ENCODE assay signal across 8 mouse cellular contexts in the genomic region with DNA sequence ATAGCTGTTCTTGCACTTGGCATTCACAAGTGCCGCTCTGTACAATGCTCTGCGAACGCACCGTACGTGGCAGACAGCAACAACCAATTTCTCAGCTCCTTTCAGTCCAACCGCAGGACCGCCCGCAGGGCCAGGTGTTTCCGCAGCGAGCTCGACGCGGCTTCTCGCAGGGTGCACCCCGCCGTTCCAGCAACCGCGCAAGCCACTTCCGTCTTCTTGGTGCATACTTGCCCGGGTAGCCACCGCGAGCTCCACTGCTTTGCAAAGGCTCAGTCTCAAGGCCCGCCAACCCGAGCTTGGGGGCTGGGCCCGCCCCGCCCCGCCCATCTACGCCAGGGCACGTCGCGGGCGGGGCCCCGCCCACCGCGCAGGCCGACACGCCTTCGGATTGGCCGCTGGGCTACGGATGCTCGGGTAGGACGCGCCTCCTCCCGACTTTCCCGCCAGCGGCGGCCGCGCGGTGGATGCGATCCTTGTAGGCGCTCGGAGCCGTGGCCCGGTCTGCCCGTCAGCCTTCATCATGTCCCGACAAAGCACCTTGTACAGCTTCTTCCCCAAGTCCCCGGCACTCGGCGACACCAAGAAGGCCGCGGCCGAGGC. TPM values are rescaled to one million over a fixed set of nuclear protein-coding genes. Genes with fewer than 3 reads are reported as not detected.
DNase-seq lines count a peak whose midpoint lies in the region; ATAC-seq and TF ChIP-seq lines count a peak whose summit lies in the region.

Gene Msh6 (plus strand): TSS at position 434 of the 600 bp plus-strand sequence.

- peak within 1 kb of the TSS; percentile 78 for H3K27ac ChIP-seq in forebrain, embryonic 11.5 days (ENCODE audit: low read depth, low read length)
- H3K27ac ChIP-seq in heart, postnatal 0 days (ENCODE audit: low read depth): peak within 1 kb of the TSS; percentile 73
- peak within 1 kb of the TSS; percentile 83 for H3K27ac ChIP-seq in liver, embryonic 16.5 days (ENCODE audit: low read length)
- peak within 1 kb of the TSS; percentile 85 for H3K27ac ChIP-seq in neural tube, embryonic 13.5 days (replicated peaks)
- H3K27ac ChIP-seq in testis, adult 2 months (ENCODE audit: control insufficient read depth, insufficient read depth, low read depth, low read length): peak within 1 kb of the TSS; percentile 85

- H3K4me2 ChIP-seq in forebrain, embryonic 11.5 days (ENCODE audit: low read depth, low read length, severe bottlenecking): peak within 1 kb of the TSS; percentile 68
- peak within 1 kb of the TSS; percentile 91 for H3K4me2 ChIP-seq in heart, postnatal 0 days (ENCODE audit: low read depth, low read length)
- H3K4me2 ChIP-seq in liver, embryonic 16.5 days (ENCODE audit: low read depth, low read length): peak within 1 kb of the TSS; percentile 95
- H3K4me2 ChIP-seq in neural tube, embryonic 13.5 days: peak within 1 kb of the TSS; percentile 89

- no peaks in the 10 kb centered on the region; the same call in 1 of the 2 replicates for H3K4me1 ChIP-seq in forebrain, embryonic 11.5 days (replicated peaks; ENCODE audit: control insufficient read depth, insufficient read depth, low read length)
- peaks cover 15% of the 10 kb centered on the region for H3K4me1 ChIP-seq in heart, postnatal 0 days (ENCODE audit: control insufficient read depth, insufficient read depth)
- peaks cover 22% of the 10 kb centered on the region for H3K4me1 ChIP-seq in liver, embryonic 16.5 days (ENCODE audit: control insufficient read depth, low read depth, low read length)
- peaks cover 17% of the 10 kb centered on the region for H3K4me1 ChIP-seq in neural tube, embryonic 13.5 days (replicated peaks)
- peaks cover 7% of the 10 kb centered on the region for H3K4me1 ChIP-seq in testis, adult 2 months (ENCODE audit: control insufficient read depth, insufficient read depth, low read length)

- TF ChIP-seq EP300 in heart, postnatal 0 days (IDR thresholded peaks at IDR 0.05; ENCODE audit: low read depth): no peak

- H3K4me3 ChIP-seq in forebrain, embryonic 11.5 days (ENCODE audit: low read depth, low read length): peak within 1 kb of the TSS; percentile 95
- peak within 1 kb of the TSS; percentile 84 for H3K4me3 ChIP-seq in heart, postnatal 0 days (ENCODE audit: low read depth, low read length)
- peak within 1 kb of the TSS; percentile 97 for H3K4me3 ChIP-seq in liver, embryonic 16.5 days (ENCODE audit: low read depth, low read length)
- H3K4me3 ChIP-seq in neural tube, embryonic 13.5 days: peak within 1 kb of the TSS; percentile 74
- peak within 1 kb of the TSS; percentile 90 for H3K4me3 ChIP-seq in testis, adult 2 months (ENCODE audit: control insufficient read depth, low read depth, low read length)

- peak; percentile 91 for DNase-seq in CD8-positive naive resting alpha-beta T cell, adult 2 months (ENCODE audit: low read depth in 2 of 2, low spot score in 2 of 2)
- DNase-seq in c-Kit-positive CD71-negative TER-119-negative erythroid progenitor cells, embryonic 14.5 days (ENCODE audit: low read depth): peak; percentile 88
- DNase-seq in forebrain, embryonic 11.5 days (ENCODE audit: low spot score): peak; percentile 97
- peak; percentile 92 for DNase-seq in heart, postnatal 0 days (ENCODE audit: low spot score)
- peak; percentile 91 to 96 for DNase-seq in kidney, postnatal 4 days

- peak; percentile 87 for TF ChIP-seq POLR2A in testis, adult 2 months (IDR thresholded peaks at IDR 0.05; ENCODE audit: control insufficient read depth, low read depth, low read length)

- peak; percentile 98 for ATAC-seq in forebrain, embryonic 11.5 days (replicated peaks; ENCODE audit: low FRiP score)
- peak; percentile 98 for ATAC-seq in heart, postnatal 0 days (ENCODE audit: insufficient read depth, low read depth)
- peak; percentile 96 for ATAC-seq in liver, embryonic 16.5 days (ENCODE audit: low read depth)
- peak; percentile 98 for ATAC-seq in neural tube, embryonic 13.5 days (ENCODE audit: low read depth)

- peak within 1 kb of the TSS; percentile 95 for H3K9ac ChIP-seq in forebrain, embryonic 11.5 days (ENCODE audit: low read length)
- peak within 1 kb of the TSS; percentile 71 for H3K9ac ChIP-seq in heart, postnatal 0 days (replicated peaks; ENCODE audit: low read depth, low read length)
- H3K9ac ChIP-seq in liver, embryonic 16.5 days (ENCODE audit: low read depth, low read length): peak within 1 kb of the TSS; percentile 86
- peak within 1 kb of the TSS; percentile 89 for H3K9ac ChIP-seq in neural tube, embryonic 13.5 days

- H3K36me3 ChIP-seq in forebrain, embryonic 11.5 days (ENCODE audit: control insufficient read depth, insufficient read depth, low read length): no peaks in the 10 kb centered on the region
- H3K36me3 ChIP-seq in heart, postnatal 0 days (replicated peaks; ENCODE audit: control insufficient read depth, insufficient read depth, low read length): 0 out of 2 replicates have a peak, but pooled peaks cover 3% of the 10 kb centered on the region
- H3K36me3 ChIP-seq in liver, embryonic 16.5 days (ENCODE audit: control insufficient read depth, insufficient read depth): peaks cover 3% of the 10 kb centered on the region; the same call in 1 of the 2 replicates
- H3K36me3 ChIP-seq in neural tube, embryonic 13.5 days: peaks cover 10% of the 10 kb centered on the region; the same call in 1 of the 2 replicates
- no peaks in the 10 kb centered on the region for H3K36me3 ChIP-seq in testis, adult 2 months (ENCODE audit: control insufficient read depth, insufficient read depth, low read length)

- TF ChIP-seq CTCF in heart, postnatal 0 days (IDR thresholded peaks at IDR 0.05; ENCODE audit: low read depth): no peak
- no peak for TF ChIP-seq CTCF in testis, adult 2 months (IDR thresholded peaks at IDR 0.05; ENCODE audit: control insufficient read depth, insufficient read depth, insufficient replicate concordance, low read depth, low read length)

- WGBS in forebrain, embryonic 11.5 days: under 1% methylated on average over 55 of the region's 63 CpGs
- WGBS in heart, postnatal 0 days: under 1% methylated on average over 58 of the region's 63 CpGs
- WGBS in liver, embryonic 16.5 days (ENCODE audit: insufficient replicate concordance): under 1% methylated on average over 63 of the region's 63 CpGs
- WGBS in neural tube, embryonic 13.5 days: under 1% methylated on average over 63 of the region's 63 CpGs

- no peaks in the 10 kb centered on the region for H3K27me3 ChIP-seq in forebrain, embryonic 11.5 days (ENCODE audit: control insufficient read depth, insufficient read depth, low read length)
- no peaks in the 10 kb centered on the region for H3K27me3 ChIP-seq in heart, postnatal 0 days (ENCODE audit: control insufficient read depth, insufficient read depth, low read length)
- H3K27me3 ChIP-seq in liver, embryonic 16.5 days (ENCODE audit: control insufficient read depth, insufficient read depth, low read depth, low read length): no peaks in the 10 kb centered on the region
- H3K27me3 ChIP-seq in neural tube, embryonic 13.5 days: no peaks in the 10 kb centered on the region; the same call in 1 of the 2 replicates
- no peaks in the 10 kb centered on the region for H3K27me3 ChIP-seq in testis, adult 2 months (ENCODE audit: control insufficient read depth, insufficient read depth, low read length)

- H3K9me3 ChIP-seq in forebrain, embryonic 11.5 days (ENCODE audit: control insufficient read depth, low read length): no peaks in the 10 kb centered on the region
- H3K9me3 ChIP-seq in heart, postnatal 0 days (replicated peaks; ENCODE audit: control insufficient read depth, low read length): no peaks in the 10 kb centered on the region
- no peaks in the 10 kb centered on the region for H3K9me3 ChIP-seq in liver, embryonic 16.5 days (replicated peaks; ENCODE audit: control insufficient read depth, low read length)
- H3K9me3 ChIP-seq in neural tube, embryonic 13.5 days: no peaks in the 10 kb centered on the region

RNA-seq across cellular contexts. Expression of gene Msh6, which starts in this region (rescaled TPM):
- 104 and 107 TPM in 2 replicates for polyA plus RNA-seq in forebrain, embryonic 11.5 days (2014; fragmentation: Nextera tagmentation; extraction: Ambion mirVana)
- total RNA-seq in heart, postnatal 0 days (2014; rRNA removed; ENCODE audit: low replicate concordance): 9.4 and 22.2 TPM in 2 replicates
- polyA plus RNA-seq in heart, postnatal 0 days (2015; fragmentation: Nextera tagmentation; extraction: Ambion mirVana): 8.6 and 8.9 TPM in 2 replicates
- polyA plus RNA-seq in liver, embryonic 16.5 days (2015; fragmentation: Nextera tagmentation; extraction: Ambion mirVana): 20.3 and 21.8 TPM in 2 replicates
- 28.3 and 31.7 TPM in 2 replicates for polyA plus RNA-seq in neural tube, embryonic 13.5 days (2015; fragmentation: Nextera tagmentation; extraction: Ambion mirVana)
- polyA plus RNA-seq in testis, adult 2 months (2012; rRNA removed): 3.9 and 4.9 TPM in 2 replicates

Comparison
In these comparisons a context has a peak if more than half of its experiments do, and no peak if none do; other contexts are left out.
1. Peak in every context shown above with its lines: DNase-seq, ATAC-seq, H3K4me3 ChIP-seq and H3K27ac ChIP-seq.